Mouse (Mus musculus) cerebellum, postnatal 10 days (tissue): Measurements from ENCODE around the gene Ddx51.

Experiments
- DNase-seq, 2 experiments: peaks; one replicate each; pipeline ENCODE4 v3.0.0; 2021; ENCODE audit warnings: mixed read lengths in 2 of 2

Ddx51 gene

GRCm38 (mm10) chr5:110652719-110653648, at the start of gene Ddx51, which contains the start of gene Noc4l:
Gene Ddx51, plus strand, starts transcription at chr5:110653451.
Gene Noc4l, minus strand, starts transcription at chr5:110653417.
- DNase-seq, result peak; percentile 99 to 100

DNA sequence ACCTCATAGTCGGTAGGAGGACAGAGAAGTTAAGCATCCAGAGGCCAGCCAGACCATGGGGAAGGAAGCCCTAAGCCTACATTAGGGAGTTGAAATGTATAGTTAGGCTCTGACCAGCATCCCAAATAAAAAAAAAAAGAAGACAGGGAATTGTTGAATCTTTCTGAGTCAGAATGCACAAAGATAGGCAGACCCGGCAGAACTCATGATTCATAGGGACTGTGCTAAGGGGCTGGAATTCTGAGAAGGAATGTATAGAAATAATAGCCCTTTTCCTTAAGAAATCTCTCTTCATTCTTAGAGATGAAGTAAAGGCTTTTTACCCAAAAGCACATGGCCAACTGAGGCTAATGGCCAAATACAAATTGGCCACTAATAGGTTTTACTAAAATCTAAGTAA, 48.9 kb upstream of the Ddx51 start:
- no peak for DNase-seq

- no peak for DNase-seq
Observed at GRCm38 (mm10) chr5:110605531-110606221, 47.6 kb upstream of the Ddx51 start.

GRCm38 (mm10) chr5:110607767-110608166, 45.5 kb upstream of the Ddx51 start:
- DNase-seq, result peak; percentile 56 to 68

- no peak for DNase-seq
Observed at GRCm38 (mm10) chr5:110608336-110608735, 44.9 kb upstream of the Ddx51 start.

GRCm38 (mm10) chr5:110608941-110609340, 44.3 kb upstream of the Ddx51 start:
- DNase-seq, result no peak

GRCm38 (mm10) chr5:110609425-110609824, 43.8 kb upstream of the Ddx51 start:
- DNase-seq, result no peak

GRCm38 (mm10) chr5:110609868-110610267, 43.4 kb upstream of the Ddx51 start:
- peak; percentile 29 to 46 for DNase-seq

- no peak for DNase-seq
Observed at GRCm38 (mm10) chr5:110610484-110610883, 42.8 kb upstream of the Ddx51 start.

GRCm38 (mm10) chr5:110611435-110612158, 41.7 kb upstream of the Ddx51 start:
- peak; percentile 43 to 66 for DNase-seq

DNA sequence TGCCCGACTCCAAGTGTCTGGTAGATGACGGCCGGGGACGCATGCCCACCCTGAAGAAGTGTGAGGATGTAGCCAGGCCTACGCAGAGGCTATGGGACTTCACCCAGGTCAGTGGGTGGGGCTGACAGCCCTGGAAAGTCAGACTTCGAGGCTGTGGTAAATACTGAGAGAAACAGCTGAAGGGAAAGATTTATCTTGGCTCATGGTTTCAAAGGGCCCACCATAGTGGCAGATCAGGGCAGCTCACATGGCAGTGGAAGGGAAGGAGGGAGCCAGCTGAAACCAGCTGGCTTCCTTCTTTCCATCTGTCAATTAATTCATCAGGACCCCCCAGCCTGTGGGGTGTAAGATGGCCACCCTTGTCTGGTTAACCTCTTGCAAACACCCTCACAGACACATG, 34.0 kb upstream of the Ddx51 start:
- no peak for DNase-seq

DNA sequence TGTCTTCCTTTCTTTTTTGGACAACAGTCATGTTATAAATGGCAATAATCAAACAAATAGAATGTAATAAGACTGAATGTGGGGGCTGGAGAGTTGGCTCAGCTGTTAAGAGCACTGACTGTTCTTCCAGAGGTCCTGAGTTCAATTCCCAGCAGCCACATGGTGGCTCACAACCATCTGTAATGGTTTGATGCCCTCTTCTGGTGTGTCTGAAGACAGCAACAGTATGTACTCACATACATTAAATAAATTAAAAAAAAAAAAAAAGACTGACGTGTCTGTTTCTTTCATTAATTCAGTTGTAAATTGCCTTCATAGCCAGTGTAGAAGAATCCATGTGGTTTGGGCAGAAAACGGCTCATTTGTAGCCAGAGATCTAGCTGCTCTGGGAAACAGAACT, 28.9 kb upstream of the Ddx51 start:
- DNase-seq, result no peak

DNA sequence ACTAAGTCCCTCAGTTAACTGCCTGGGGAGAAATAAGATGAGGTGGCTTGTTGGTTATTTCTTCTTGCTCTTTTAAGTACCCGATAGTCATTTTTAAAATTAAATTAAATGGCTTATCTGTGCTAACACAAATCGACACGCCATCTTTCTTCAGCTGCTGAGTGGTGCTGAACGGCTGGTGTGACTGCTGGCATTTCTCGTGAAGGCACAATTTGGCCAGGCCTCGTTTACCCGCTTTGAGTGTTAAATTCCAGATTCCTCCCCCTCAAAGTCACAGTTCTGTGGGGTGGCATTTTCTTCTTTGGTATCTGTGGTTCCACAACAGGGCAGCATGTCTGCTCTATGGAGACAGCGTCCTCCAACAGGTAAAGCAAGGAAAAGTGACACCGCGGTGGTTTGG, 25.9 kb upstream of the Ddx51 start:
- no peak for DNase-seq

- peak; percentile 60 to 71 for DNase-seq
Observed at GRCm38 (mm10) chr5:110628156-110628555, 25.1 kb upstream of the Ddx51 start.

GRCm38 (mm10) chr5:110629525-110630120, 23.6 kb upstream of the Ddx51 start:
- peak; percentile 49 to 59 for DNase-seq

- peak; percentile 38 to 69 for DNase-seq
Observed at GRCm38 (mm10) chr5:110635951-110636707, 17.1 kb upstream of the Ddx51 start.

DNA sequence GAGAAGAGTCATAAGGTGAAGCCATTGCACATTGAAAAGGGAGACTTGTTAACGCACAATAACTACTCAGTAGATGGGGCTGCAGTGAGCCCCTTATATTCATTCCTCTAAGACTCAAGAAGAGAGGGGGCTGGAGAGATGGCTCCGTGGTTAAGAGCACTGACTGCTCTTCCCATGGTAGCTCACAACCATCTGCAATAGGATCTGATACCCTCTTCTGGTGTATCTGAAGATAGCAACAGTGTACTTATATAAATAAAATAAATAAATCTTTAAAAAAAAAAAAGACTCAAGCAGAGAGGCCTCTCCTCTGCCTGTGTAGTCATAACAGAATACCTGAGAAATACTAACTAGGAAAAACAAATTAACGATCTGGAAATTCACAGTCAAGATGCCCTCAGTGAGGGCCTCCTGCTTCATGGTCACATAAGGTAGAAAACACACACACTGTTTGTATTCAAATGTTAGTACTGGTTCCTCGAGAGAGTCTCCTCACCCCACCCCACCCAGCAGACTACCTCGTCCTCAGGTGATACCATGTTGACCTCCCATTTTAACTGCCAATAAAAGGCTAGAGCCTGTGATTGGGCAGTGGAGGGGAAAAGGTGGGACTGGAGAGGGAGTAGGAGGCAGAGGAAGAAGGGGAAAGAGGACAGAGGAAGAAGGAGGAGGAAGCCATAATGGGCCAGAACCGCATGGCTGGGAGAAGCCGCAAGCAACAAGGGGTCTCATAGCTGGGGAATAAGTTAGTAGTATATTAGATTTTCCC, 14.8 kb upstream of the Ddx51 start:
- DNase-seq, result no peak

DNA sequence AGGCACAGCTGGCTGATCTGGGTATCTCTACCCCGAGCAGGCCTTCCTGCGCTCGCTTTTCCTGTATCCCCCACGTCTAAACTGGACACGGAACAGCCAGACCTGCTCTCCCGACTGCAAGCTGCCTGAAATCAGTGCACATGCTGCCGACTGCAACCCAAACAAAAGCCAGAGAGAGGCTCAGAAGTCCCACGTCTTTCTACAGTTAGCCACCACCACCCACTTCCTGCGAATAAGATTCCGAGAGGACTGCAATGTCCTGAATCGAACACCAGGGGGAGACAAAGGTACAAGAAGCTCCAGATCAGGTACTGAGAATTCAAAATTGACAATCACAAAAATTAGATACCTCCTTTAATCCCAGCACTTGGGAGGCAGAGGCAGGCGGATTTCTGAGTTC, 13.8 kb upstream of the Ddx51 start:
- DNase-seq, result peak; percentile 80 to 86

GRCm38 (mm10) chr5:110646377-110646776, 6.9 kb upstream of the Ddx51 start:
- DNase-seq, result no peak

GRCm38 (mm10) chr5:110653686-110654085, 435 bp downstream of the Ddx51 start:
- no peak for DNase-seq

GRCm38 (mm10) chr5:110659682-110660081, 6.4 kb downstream of the Ddx51 start:
- no peak for DNase-seq
